Mouse (Mus musculus): ENCODE results near the gene Bicc1. TPM values are rescaled to one million over a fixed set of nuclear protein-coding genes. Genes with fewer than 3 reads are reported as not detected.

Gene Bicc1
- polyA plus RNA-seq, 3 experiments from 2014 or later = 0.27 TPM; not detected in 2

DNA sequence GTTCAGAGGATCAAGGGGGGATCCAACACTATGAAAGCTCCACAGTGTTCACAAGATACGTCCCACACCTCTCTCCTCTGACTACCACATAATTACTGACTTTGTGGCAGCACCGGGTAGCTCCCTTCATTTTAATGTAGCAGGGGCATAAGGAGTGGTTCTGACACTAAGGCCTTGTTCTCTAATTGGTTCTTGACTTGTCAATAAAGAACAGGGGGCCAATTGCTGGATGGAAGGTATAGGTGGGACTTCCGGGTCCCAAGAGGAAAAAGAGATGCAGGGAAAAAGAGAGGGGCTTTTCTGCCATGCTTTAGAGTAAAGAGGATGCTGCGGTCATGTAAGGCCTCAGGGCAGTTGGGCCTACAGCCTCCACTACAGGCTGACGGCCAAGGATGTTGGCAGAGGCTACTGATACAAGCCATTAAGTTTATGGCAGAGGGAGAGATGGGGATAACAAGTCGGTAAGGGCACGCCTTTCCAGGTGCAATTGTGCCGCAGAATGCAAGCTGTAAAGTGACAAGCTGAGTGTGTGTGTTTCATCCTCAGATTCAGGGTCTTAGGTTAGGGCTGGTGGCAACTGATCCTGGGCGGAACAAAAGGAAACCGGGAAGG lies 108.7 kb downstream of the Bicc1 start:
- ATAC-seq = no peak

DNA sequence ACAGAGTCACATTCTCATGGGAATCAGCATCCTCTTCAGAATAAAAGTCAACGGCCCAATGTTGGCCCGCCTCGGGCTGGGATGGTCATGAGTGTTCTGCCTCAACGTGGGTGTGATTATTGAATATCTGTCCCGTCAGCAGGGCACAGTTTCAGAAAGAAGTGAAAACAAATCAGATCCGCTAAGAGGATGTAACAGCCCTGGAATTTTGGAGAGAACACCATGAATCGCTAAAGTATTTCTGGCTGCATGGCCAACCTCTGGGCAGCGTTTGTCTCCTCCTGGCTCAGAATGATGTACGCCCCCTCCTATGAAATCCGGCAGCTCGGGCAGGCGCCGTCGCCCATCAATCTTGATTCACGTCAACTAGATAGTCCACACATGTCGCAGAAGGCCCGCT lies 110.2 kb downstream of the Bicc1 start:
- no peak for ATAC-seq

DNA sequence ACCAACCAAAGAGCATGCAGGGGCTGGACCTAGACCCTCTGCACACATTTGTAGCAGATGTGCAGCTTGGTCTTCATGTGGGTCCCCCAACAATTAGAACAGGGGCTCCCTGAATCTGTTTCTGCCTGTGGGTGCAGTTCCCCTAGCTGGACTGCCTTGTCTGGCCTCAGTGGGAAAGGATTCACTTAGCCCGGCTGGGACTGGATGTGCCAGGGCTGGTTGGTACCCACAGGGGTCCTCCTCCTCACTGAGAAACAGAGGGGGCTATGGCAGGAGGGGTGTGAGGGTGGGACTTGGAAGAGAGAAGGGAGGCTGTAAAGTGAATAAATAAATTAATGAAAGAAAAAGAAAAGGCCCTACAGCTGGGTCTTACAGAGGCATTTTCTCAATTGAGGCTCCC lies 115.1 kb downstream of the Bicc1 start:
- ATAC-seq = no peak

DNA sequence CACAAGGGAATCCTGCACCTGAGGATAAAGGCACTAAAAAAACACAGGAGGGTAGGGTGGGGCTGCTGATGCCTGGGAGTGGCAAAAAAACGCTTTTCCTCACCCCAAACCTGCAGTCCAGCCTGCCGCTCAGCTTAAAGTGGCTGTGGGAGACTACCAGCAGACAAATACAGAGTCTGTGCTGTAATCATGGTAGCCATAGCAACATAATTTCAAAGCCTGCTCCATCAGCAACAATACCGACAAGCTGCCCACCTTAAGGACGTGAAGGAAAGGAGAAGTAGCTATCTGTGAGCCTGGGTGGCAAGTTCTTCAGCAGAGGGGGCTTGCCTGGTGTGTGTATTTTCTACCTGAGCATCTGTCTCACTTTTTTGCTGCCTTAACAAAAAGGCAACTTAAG lies 117.6 kb downstream of the Bicc1 start:
- ATAC-seq = no peak

DNA sequence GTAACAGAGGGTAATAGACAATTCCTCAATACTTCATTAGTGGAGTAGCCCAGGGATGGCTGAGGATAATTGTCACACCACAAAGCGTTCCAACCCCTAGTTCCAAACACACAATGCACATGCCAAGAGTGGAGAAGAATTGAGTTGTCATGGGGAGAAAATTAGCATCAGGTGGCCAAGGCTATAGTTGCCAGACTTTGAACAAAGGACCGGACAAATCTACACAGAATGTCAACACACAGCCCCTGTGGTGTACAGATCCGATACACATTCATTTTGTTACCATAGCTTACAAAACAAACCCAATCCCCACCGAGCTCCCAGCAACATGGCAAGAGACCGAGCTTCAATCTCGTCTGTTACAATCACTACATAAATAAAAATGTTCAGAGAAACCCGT lies 123.0 kb downstream of the Bicc1 start:
- ATAC-seq = no peak

DNA sequence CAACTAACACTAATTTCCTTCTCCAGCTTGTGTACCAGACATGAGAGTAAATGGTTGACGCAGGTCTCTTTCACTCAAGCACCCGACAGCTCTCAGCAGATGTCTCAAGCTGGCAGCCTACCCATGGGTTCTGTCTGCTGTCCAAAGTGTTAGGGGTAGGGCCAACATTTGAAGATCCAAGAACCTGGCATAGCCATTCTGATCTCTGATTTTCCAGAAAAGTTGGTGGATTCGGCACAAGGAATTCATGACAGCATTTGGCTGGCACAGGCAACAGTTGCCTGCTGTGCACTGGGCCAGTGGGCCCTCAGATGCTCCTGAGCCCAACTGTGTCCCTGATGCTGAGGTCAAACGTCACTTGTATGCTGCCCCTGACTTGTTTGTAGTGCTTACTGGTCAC lies 130.5 kb downstream of the Bicc1 start:
- ATAC-seq = no peak

DNA sequence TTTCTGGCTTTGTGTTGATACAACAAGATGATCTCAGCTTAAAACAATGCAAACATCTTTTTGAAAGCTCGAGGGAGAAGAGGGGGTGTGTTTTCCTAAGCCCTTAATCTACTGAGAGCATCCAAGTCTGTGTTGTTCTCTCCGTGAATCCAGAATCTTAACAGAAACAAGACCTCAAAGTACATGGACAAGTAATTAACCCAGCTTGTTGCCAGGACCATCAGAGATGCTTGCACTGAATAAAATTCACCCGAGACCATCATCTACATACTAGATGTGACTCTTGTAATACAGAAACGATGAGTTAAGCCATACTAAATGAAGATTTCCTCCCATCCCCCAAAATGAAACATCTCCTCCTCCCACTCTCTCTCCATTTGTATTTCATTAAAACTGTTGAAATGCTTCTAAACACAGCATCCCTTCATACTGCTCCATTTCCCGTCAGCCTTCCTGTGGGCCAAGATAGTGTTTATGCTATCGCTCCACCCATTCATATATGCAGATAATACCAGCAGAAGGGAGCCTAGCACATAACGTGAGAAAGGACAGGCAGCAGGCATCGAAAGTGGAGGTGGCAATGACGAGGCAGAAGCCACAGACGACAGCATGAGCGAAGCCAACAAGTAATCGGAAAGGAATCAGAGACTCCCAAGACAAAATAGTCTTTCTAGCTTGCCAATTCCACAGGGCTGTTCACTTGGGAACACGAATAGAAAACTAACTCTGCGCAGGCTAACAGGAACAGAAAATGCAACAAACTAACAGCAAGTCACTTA lies 131.2 kb downstream of the Bicc1 start:
- no peak for ATAC-seq

DNA sequence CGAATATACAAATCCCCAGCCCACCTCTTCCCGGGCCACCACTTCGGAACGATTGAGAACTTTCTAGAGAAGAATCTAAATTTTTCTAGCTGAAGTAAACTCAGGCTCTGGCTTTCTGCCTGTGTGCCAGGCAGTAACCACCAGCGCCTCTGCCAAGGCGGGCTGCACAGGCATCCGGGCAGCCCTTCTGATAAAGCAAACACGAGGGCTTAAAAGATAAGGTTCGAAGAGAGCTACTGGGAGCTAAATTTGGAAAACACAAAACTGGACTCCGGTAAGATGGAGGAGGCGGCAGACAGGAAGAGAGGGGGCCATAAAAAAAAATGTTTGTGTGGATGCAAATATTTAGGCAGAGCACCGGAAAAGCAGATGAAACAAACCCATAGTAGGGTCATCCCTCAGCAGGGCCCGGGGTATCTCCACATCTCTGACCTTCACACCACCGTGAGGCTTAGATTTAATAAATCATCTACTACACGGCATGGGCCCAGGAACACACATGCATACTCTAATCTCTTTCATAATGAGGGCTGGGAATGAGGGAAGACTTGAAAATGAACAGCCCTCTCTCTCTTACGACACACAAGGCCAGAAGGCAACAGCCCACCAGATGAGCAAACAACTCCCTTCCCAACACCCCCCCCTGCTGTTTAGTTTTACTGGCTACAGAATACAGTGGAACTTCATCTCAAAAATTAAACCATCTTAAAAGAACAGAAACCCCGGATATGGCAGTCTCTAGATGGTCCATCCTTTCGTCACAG lies 134.2 kb downstream of the Bicc1 start:
- no peak for ATAC-seq

DNA sequence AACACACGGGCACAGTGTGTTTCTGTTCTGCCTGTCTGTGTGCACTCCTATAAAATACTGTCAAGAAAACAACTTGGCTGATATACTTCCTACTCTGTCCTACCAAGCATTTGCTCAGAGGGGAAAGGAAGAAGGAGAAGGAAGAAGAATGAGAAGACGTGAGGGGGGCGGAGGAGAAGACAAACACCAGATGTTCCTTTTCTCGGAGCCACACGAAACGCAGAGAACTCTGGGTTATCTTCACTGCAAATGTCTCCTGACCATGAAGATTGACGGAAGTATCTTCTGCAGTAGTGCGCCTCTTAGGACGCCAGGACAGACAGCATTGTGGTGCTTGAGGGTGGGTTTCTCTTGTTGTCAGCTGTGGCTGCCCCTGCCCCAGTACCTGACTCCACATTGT lies 134.8 kb downstream of the Bicc1 start:
- no peak for ATAC-seq

DNA sequence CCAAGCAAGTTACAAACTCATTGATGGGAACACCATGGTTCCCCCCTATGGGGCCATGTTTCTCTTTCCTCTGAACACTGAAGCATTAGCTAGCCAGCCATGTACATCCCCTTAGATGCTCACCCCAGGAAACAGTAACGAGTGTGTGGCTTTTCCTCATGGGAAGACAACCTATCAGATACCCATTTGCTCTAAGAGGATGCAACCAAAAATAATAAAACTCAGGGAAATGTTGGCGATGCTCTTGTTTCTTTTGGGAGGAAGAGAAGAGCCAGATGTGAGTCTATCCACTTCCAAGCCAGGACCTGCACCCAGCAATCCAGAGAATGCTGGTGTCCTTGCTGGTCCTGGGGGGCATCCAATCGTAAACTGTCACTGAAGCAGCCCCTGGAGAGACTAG lies 136.0 kb downstream of the Bicc1 start:
- no peak for ATAC-seq

DNA sequence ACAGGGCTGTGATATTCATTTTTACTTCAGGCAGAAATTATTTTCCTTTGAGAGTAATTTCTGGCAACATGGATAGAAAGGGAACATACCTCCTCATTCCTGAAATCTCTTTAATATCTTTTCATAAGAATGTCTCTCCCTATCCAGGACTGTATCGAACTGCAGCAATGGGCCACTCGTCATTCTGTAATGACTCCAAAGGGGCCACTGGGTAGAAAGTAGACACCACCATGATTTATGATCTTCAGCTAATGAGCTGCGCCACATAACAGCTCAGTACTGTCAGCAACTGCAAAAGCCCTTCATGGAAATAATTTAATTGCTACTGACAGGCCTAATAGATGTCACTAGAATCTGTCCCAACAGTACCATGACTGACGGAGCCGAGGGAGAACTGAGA lies 139.0 kb downstream of the Bicc1 start:
- no peak for ATAC-seq

DNA sequence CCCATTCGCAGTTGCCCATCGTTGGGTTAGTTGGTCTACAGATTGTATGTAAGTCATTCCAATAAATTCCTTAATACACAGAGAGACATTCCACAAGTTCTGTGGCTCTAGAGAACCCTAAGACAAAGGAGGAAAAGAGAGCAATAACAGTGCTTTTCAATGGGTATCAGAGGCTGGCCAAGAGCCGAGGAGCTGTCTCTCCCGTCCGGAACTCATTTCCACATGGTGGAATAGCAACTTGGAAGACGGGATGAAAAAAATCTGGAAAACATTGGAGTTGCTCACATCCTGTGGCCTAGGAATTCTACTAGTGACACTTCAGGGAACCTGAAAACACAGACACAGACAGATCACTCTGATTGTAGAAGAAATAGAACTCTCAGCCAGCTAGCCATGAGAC lies 139.7 kb downstream of the Bicc1 start:
- ATAC-seq = no peak

DNA sequence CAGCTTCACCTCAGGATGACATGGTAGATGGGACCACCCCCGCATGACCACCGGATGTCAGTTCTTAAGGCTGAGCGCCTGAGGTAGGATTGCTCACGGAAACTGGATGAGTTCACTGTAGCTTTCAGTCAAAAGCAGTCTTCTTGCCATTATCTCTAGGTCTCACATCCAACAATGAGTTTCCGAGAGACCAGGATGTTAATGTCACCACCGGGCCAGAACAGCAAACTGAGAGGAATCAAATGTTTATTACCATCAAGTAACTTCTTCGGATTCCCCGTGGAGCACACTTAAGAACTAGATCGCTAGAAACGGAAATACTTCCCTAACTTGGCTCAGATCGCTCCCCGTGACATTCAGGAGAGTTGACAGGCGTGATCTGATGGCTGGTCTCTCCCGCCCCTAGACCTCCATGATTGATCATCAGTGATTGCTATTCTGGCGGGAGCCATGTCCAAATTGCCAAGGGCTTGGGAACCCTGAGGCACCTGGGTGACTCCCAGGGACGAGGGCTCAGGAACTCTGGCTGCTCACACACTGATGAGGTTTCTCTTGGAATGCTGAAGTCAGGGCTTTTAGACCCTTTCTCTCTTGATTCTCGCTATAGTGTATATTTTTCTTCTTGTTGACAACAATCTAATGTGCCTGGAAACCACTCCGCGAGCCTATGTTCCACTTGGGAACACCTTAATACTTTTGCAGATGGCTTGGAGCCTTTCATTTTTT lies 149.6 kb downstream of the Bicc1 start:
- ATAC-seq = no peak

DNA sequence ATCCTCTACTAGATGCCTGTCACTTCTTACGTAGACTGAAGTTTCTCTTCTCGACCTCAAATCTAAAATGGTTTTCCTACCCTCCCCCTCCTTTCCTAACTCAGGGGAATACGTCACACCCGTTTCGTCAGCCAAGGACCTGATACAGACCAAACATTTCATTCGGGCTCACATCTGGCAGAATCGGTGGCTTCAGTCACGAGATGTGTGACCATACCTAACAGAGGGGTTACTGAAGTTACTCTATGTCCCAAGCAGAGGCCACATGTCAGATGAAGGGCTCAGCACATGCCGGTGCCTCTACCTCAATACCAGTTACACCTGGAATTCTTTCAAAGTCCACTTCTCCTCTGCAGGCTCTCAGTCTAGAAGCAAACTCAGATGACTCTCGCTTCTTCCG lies 150.8 kb downstream of the Bicc1 start:
- no peak for ATAC-seq

DNA sequence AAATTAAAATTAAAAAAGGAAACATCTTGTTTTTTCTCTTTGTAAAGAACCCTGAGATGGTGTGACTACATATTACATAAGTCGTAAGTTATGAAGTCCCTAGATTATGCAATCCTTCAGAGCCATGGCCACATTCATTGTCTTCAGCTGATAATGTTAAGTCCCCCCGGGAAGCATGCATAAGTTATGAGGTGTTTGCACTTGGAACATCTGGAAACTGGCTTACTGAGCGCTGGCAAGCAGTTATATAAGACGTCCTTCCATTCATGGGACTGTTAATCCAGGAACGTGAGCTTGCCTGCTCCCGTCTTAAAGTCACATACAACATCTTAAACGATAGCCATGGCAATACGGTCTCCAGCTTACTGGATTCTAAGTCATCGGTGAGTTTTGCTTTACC lies 151.5 kb downstream of the Bicc1 start:
- ATAC-seq = no peak

DNA sequence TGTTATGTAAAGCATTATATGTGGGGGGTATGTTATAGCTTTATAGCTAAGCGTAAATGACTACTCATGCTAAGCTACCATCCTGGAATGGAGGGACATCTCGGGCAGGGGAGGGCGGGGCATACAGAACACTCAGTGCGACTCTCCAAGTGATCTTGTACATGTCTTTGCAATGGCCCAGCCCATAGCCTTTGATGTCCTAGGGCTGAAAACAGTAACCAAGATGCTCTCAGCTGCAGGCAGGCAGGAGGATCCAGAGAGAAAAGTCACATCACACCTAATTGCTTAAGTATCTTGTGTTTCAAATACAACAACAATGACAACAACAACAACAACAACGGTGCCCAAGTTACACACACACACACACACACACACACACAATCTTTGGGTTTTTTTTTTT lies 152.0 kb downstream of the Bicc1 start:
- ATAC-seq = no peak

DNA sequence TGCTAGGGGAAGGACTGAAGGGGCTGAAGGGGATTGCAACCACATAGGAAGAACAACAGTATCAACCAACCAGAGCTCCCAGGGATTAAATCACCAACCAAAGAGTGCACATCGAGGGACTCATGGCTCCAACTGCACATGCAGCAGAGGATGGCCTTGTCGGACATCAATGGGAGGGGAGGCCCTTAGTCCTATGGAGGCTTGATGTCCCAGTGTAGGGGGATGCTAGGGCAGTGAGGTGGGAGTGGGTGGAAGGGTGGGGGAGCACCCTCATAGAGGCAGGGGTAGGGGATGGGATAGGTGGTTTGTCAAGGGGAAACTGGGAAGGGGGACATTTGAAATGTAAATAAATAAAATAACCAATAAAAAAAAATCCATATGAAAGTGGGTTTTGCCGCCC lies 152.5 kb downstream of the Bicc1 start:
- ATAC-seq = no peak

DNA sequence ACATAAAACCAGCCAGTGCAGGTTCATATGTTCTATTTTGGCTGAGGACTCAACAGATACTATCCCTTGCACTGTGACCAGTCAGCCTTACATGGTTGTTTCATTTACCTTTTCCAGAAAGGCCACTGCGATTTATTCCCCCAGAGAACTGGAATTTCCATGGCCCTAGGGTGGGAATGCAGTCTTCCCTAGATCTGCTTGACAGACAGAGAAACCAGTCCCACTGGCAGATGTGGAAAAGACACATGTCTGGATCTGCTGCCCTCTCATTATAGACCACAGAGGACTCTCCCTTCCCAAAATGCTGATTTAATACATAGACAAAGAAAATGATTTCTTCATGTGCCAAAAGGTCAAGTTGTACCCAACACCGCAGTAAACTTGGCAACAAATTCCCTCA lies 156.6 kb downstream of the Bicc1 start:
- ATAC-seq = no peak

DNA sequence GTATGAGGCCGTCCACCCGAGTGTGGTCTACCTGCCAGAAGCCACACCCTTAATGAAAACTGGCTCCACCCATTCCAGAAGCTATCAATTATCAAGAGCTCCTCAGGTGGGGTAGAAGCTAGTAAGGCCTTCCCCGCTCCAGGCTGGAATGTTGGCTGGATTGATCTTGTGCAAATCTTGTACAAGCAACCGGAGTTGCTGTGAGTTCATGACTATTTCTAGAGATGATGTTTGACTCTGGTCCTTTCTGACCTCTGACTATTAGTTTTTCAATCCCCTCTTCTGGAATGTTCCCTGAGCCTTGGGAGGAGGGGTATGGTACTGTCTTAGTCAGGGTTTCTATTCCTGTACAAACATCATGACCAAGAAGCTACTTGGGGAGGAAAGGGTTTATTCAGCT lies 157.3 kb downstream of the Bicc1 start:
- ATAC-seq = no peak

DNA sequence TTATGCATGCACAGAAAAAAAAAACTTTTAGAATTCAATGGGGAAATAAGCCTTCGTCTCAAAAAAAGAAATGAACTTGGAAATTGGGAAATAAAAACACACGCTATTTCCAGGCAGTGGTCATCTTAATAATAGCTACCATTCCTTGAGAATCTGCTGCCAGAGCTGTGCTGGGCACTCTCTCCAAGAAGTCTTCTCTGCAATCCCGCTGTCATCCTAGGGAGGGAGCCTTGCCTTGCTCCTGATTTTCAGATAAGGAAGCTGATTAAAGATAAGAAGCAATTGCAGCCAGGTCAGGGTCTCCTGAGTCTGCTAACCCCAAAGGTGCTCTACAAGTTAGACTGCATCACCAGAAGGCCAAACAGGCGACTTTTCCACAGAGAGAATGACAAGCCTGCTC lies 161.4 kb downstream of the Bicc1 start:
- no peak for ATAC-seq

DNA sequence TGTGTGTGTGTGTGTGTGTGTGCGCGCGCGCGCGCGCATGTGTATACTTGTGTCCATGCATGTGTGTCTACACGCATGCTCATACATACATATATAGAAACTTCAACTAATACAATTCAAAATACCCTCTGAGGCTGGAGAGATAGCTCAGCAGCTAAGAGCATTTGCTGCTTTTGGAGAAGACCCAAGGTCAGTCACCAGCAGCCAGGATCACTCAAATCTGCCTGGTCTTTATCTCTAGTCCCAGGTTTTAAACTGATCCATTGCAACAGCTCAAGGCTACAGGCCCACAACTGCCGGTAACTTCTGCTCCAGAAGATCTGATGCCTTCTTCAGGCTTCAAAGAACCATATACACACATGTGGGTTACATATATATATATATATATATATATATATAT lies 163.4 kb downstream of the Bicc1 start:
- no peak for ATAC-seq

DNA sequence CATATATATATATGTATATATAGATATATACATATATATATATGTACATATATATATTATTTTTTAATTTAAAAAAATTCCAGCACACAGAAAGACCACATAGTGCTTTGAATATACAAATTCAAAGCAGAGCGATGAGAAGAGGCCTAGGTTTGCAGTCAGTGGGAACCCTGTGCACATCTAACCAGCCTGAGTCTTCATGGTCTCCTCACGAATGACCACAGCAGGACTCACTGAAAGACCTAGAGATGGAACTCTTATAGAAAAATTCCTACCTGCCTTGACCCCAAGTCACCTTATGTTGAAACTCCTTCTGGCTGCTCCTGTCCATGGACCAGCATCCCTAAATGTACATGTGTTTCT lies 165.4 kb downstream of the Bicc1 start:
- ATAC-seq = no peak

DNA sequence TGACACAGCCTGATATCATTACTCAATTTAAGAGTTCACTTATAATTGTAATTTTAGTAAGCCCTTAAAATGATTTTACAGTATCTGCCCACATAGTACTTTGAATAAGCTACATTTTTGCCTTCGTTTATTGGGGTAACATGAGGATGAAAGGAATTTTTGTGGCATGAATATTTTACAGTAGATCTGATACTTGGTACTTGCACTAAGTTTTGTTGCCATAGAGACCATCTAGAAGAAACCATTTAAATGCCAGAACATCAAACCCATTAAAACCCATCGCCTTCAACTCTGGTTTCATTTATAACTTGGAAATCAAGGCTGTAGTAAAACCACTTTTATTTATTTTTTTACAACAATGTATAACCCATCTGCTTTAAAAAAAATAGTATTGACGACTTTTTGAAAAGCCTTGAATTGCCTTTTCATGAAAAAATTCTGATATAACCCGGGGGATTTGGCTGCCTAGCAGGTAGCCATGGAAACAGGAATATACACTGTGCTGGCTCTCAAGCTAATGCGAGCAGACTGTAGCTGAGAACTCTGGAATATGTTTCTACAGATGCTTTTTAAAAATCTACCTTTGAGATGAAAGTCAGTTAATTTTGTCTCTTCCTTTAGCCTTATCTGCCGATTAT lies 165.9 kb downstream of the Bicc1 start:
- ATAC-seq = no peak
